Mouse (Mus musculus): Measurements from ENCODE around the gene Nup214.

Nup214 gene

DNA sequence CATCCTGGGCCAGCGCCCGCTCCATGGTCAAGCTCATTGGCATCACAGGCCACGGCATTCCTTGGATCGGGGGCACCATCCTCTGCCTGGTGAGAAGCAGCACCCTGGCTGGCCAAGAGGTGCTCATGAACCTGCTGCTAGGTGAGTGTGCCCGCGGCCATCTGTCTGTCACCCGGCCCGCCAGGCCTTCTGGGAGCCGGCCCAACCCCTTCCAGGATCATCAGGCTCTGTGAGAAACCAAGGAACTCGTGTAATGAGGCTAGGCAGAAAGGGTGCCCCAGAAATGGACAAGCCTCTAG, 121.8 kb downstream of the Nup214 start:
- no peak for DNase-seq (ENCODE audit: low spot score in 2 of 2)

DNA sequence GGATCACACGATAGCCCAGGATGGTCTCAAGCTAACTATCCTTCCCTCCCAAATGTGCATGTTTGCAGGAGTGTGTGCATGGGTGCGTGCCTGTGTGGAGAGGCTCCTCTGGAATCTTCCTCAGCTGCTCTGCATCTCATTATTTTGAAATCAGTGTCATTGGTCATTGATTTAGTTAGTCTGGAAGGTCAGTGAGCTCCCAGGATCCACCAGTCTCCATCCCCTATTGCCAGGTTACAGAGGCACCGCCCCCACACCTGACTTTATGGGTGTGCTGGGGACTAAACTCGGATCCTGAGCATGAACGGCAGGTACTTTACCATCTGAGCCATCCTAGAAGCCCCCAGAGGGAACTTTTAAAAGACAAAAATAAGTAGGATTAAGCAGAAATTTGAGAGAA, 128.7 kb downstream of the Nup214 start:
- no peak for DNase-seq (ENCODE audit: low spot score in 2 of 2)

DNA sequence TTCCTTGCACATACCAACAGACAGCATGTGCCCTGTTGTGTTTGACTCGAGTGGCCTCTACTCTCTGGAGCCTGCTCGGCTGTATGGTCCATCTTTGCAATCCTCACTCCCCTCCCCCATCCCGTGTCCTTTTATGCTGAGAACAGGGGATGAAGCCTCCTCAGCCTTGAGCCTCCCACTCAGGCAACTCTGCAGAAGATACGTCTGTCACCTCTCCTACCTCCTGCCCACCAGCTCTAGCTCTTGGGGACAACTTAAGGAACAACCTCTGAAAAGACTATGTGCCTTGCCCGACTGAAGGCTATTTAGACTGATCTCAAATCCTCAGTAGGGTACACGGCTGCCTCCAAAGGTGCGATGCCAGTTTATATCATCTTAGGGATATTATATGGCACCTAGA, 129.3 kb downstream of the Nup214 start:
- no peak for DNase-seq (ENCODE audit: low spot score in 2 of 2)

All from right cerebral cortex, adult 2 months (tissue).